Mouse (Mus musculus): ENCODE measurements around the gene Pipox. TPM values are rescaled to one million over a fixed set of nuclear protein-coding genes. Genes with fewer than 3 reads are reported as not detected.

Pipox gene
- total RNA-seq, 1 experiment, result 27.3 TPM

DNA sequence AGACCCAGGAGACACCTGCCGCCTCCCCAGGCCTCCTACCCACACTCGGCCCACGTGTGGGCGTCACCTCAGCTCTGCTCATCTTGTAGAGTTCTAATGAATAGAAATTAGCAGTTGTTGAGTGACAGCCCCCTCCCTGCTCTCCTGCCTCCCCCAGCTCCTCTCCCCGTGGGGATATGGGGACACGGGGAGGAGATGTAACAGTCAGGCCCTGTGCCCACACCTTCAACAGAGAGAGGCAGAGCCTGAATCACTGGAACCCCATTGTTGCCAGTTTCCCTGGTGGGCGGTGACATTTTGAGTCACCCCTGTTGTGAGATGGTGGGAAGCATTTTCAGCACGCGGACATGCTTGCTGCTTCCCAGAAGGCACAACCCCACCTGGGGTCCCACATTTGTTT, 32.9 kb downstream of the Pipox start:
- Histone ChIP-seq H3K9me3 (ENCODE audit: control insufficient read depth, insufficient read depth, low read depth, low read length) (no peaks in the 10 kb centered on the region), H3K36me3 (ENCODE audit: control insufficient read depth, insufficient read depth, low read length, poor library complexity, severe bottlenecking) (peaks cover 4% of the 10 kb centered on the region; the same call in 1 of the 2 replicates), H3K27ac (ENCODE audit: insufficient read depth, low read depth, low read length, poor library complexity, severe bottlenecking) (no peak overlapping the region), H3K4me3 (ENCODE audit: insufficient read depth in 1 of 2, low read depth in 1 of 2, low read length in 2 of 2, poor library complexity in 1 of 2, severe bottlenecking in 1 of 2) (no peak overlapping the region), H3K4me1 (ENCODE audit: control insufficient read depth in 2 of 2, insufficient read depth in 2 of 2, low read length in 2 of 2, poor library complexity in 1 of 2) (peaks cover 9 to 31% of the 10 kb centered on the region in 2 experiments; a peak in 2 of 4 replicates), H3K9ac (ENCODE audit: insufficient read depth, low read depth, low read length, poor library complexity, severe bottlenecking) (no peak overlapping the region)
- in situ Hi-C loops (cut with MboI; ENCODE audit: low sequenced_read_pairs in 2 of 2, unreplicated experiment in 2 of 2), result no loop called here
- DNase-seq (ENCODE audit: low read depth, low spot score), result no peak
- no peak for TF ChIP-seq HCFC1 (IDR thresholded peaks at IDR 0.05; ENCODE audit: borderline replicate concordance, insufficient read depth, low read length)
- TF ChIP-seq ZC3H11A (IDR thresholded peaks at IDR 0.05; ENCODE audit: borderline replicate concordance, low read depth, low read length), result no peak
- TF ChIP-seq CHD2 (IDR thresholded peaks at IDR 0.05; ENCODE audit: low read depth, low read length), result no peak
- TF ChIP-seq ZNF384 (IDR thresholded peaks at IDR 0.05; ENCODE audit: low read depth, low read length), result no peak
- TF ChIP-seq MAFK (IDR thresholded peaks at IDR 0.05; ENCODE audit: insufficient read depth, low read depth, low read length), result no peak

DNA sequence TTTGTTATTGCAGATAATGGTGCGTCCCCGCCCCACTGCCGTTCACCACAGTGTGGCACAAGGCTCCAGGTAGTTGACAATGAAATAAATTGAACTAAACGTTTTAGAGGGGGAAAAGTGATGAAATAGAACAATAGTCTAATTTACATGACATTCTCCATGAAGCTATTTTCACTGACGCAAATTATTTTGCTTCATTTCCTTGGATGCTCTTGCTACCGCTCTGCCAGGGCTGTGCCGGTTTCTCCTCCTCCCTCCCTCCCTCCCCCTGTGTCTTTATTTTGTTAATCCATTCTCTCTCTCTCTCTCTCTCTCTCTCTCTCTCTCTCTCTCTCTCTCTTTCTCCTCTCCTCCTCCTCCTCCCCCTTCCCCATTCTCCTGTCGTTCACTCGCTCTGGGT, 35.3 kb downstream of the Pipox start:
- DNase-seq (ENCODE audit: low read depth, low spot score), result no peak
- Histone ChIP-seq H3K36me3 (ENCODE audit: control insufficient read depth, insufficient read depth, low read length, poor library complexity, severe bottlenecking) (peaks cover 4% of the 10 kb centered on the region; the same call in 1 of the 2 replicates), H3K9ac (ENCODE audit: insufficient read depth, low read depth, low read length, poor library complexity, severe bottlenecking) (no peak overlapping the region), H3K4me3 (ENCODE audit: insufficient read depth in 1 of 2, low read depth in 1 of 2, low read length in 2 of 2, poor library complexity in 1 of 2, severe bottlenecking in 1 of 2) (no peak overlapping the region), H3K27ac (ENCODE audit: insufficient read depth, low read depth, low read length, poor library complexity, severe bottlenecking) (no peak overlapping the region), H3K9me3 (ENCODE audit: control insufficient read depth, insufficient read depth, low read depth, low read length) (no peaks in the 10 kb centered on the region), H3K4me1 (ENCODE audit: control insufficient read depth in 2 of 2, insufficient read depth in 2 of 2, low read length in 2 of 2, poor library complexity in 1 of 2) (peaks cover 7 to 22% of the 10 kb centered on the region in 2 experiments; a peak in 2 of 4 replicates)
- in situ Hi-C loops (cut with MboI; ENCODE audit: low sequenced_read_pairs in 2 of 2, unreplicated experiment in 2 of 2), result no loop called here
- TF ChIP-seq CHD2 (IDR thresholded peaks at IDR 0.05; ENCODE audit: low read depth, low read length) (no peak), ZNF384 (IDR thresholded peaks at IDR 0.05; ENCODE audit: low read depth, low read length) (no peak), MAFK (IDR thresholded peaks at IDR 0.05; ENCODE audit: insufficient read depth, low read depth, low read length) (no peak), HCFC1 (IDR thresholded peaks at IDR 0.05; ENCODE audit: borderline replicate concordance, insufficient read depth, low read length) (no peak), ZC3H11A (IDR thresholded peaks at IDR 0.05; ENCODE audit: borderline replicate concordance, low read depth, low read length) (no peak)

DNA sequence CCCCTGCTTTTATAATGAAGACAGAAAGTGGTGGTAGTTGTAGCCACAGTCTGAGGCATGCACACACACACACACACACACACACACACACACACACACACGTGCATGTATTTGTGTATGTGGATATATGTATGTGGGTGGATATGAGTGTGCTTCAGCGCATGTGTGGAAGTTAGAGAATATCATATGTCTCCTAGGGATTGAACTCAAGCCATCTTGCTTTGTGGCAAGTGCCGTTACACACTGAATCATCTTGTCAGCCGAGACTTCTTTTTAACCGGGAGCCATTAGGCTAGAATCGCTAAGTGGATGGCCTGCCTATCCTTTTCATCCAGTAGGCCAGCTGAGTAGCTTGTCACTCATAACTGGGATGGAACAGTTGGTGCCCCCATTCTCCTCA, 36.8 kb downstream of the Pipox start:
- Histone ChIP-seq H3K36me3 (ENCODE audit: control insufficient read depth, insufficient read depth, low read length, poor library complexity, severe bottlenecking) (peaks cover 12% of the 10 kb centered on the region), H3K9ac (ENCODE audit: insufficient read depth, low read depth, low read length, poor library complexity, severe bottlenecking) (no peak overlapping the region), H3K4me3 (ENCODE audit: insufficient read depth in 1 of 2, low read depth in 1 of 2, low read length in 2 of 2, poor library complexity in 1 of 2, severe bottlenecking in 1 of 2) (no peak overlapping the region), H3K4me1 (ENCODE audit: control insufficient read depth in 2 of 2, insufficient read depth in 2 of 2, low read length in 2 of 2, poor library complexity in 1 of 2) (peaks cover 7 to 22% of the 10 kb centered on the region in 2 experiments; a peak in 2 of 4 replicates), H3K9me3 (ENCODE audit: control insufficient read depth, insufficient read depth, low read depth, low read length) (no peaks in the 10 kb centered on the region), H3K27ac (ENCODE audit: insufficient read depth, low read depth, low read length, poor library complexity, severe bottlenecking) (no peak overlapping the region)
- in situ Hi-C loops (cut with MboI; ENCODE audit: low sequenced_read_pairs in 2 of 2, unreplicated experiment in 2 of 2), result no loop called here
- no peak for TF ChIP-seq ZC3H11A (IDR thresholded peaks at IDR 0.05; ENCODE audit: borderline replicate concordance, low read depth, low read length)
- TF ChIP-seq MAFK (IDR thresholded peaks at IDR 0.05; ENCODE audit: insufficient read depth, low read depth, low read length), result no peak
- no peak for TF ChIP-seq ZNF384 (IDR thresholded peaks at IDR 0.05; ENCODE audit: low read depth, low read length)
- no peak for TF ChIP-seq HCFC1 (IDR thresholded peaks at IDR 0.05; ENCODE audit: borderline replicate concordance, insufficient read depth, low read length)
- TF ChIP-seq CHD2 (IDR thresholded peaks at IDR 0.05; ENCODE audit: low read depth, low read length), result no peak
- DNase-seq (ENCODE audit: low read depth, low spot score), result no peak

DNA sequence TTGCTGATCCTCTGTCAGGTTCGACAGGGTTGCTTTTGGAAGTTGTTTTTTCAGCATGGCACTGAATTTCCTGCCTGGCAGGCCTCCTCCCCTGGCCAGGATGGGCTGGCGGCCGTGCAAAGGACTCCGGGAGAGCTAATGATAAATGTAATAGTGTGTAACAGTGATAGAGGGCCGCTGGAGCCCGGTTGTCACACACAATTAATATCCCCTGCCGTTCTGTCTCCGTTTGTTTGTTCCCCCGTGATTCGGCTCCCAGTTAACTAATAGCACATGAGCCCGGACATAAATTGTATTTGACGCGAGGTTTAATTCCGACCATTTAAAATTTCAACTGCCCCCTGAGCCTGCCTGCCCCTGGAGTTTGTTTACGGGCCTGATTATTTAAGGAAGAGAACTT, 38.5 kb downstream of the Pipox start:
- H3K27ac ChIP-seq (ENCODE audit: insufficient read depth, low read depth, low read length, poor library complexity, severe bottlenecking), result no peak overlapping the region
- peaks cover 17% of the 10 kb centered on the region for H3K36me3 ChIP-seq (ENCODE audit: control insufficient read depth, insufficient read depth, low read length, poor library complexity, severe bottlenecking)
- peaks cover 5 to 16% of the 10 kb centered on the region in 2 experiments; a peak in 2 of 4 replicates for H3K4me1 ChIP-seq (ENCODE audit: control insufficient read depth in 2 of 2, insufficient read depth in 2 of 2, low read length in 2 of 2, poor library complexity in 1 of 2)
- TF ChIP-seq ZC3H11A (IDR thresholded peaks at IDR 0.05; ENCODE audit: borderline replicate concordance, low read depth, low read length) (no peak), ZNF384 (IDR thresholded peaks at IDR 0.05; ENCODE audit: low read depth, low read length) (no peak), HCFC1 (IDR thresholded peaks at IDR 0.05; ENCODE audit: borderline replicate concordance, insufficient read depth, low read length) (no peak), CHD2 (IDR thresholded peaks at IDR 0.05; ENCODE audit: low read depth, low read length) (no peak), MAFK (IDR thresholded peaks at IDR 0.05; ENCODE audit: insufficient read depth, low read depth, low read length) (no peak)
- no peak overlapping the region for H3K9ac ChIP-seq (ENCODE audit: insufficient read depth, low read depth, low read length, poor library complexity, severe bottlenecking)
- no peak overlapping the region for H3K4me3 ChIP-seq (ENCODE audit: insufficient read depth in 1 of 2, low read depth in 1 of 2, low read length in 2 of 2, poor library complexity in 1 of 2, severe bottlenecking in 1 of 2)
- DNase-seq (ENCODE audit: low read depth, low spot score), result no peak
- in situ Hi-C loops (cut with MboI; ENCODE audit: low sequenced_read_pairs in 2 of 2, unreplicated experiment in 2 of 2), result no loop called here
- no peaks in the 10 kb centered on the region for H3K9me3 ChIP-seq (ENCODE audit: control insufficient read depth, insufficient read depth, low read depth, low read length)
